Mouse (Mus musculus) thymus, postnatal 0 days (tissue): ENCODE data around the gene Fbxw26. TPM values are rescaled to one million over a fixed set of nuclear protein-coding genes. Genes with fewer than 3 reads are reported as not detected.
"Not testable (repeated sequence)": the region's sequence is repeated elsewhere in the genome, so short reads cannot be mapped to it uniquely, and the experiment has no call there.

Source experiments
- DNase-seq: peaks from one replicate; pipeline ENCODE4 v3.0.0-alpha.2; 2015; ENCODE audit warnings: low spot score
- polyA plus RNA-seq: library from polyadenylated mRNA; unstranded; fragments of >200 nt; fragmentation: Nextera tagmentation; extraction: Ambion mirVana; gene quantifications from 2 replicates; pipeline ENCODE4 v1.2.1, GENCODE M21; 2015

Gene Fbxw26
- polyA plus RNA-seq, result not detected in 2 replicates

GRCm38 (mm10) chr9:109745989-109746388 is at the start of gene Fbxw26:
Fbxw26 (minus strand) TSS chr9:109746089.
- not testable (repeated sequence) for DNase-seq

- no peak for DNase-seq
Observed at GRCm38 (mm10) chr9:109795221-109795620, 49.3 kb upstream of the Fbxw26 start.

GRCm38 (mm10) chr9:109790570-109790969 is 44.7 kb upstream of the Fbxw26 start, which contains the start of gene Fbxw27:
Fbxw27 (minus strand) TSS chr9:109790670.
- not testable (repeated sequence) for DNase-seq

GRCm38 (mm10) chr9:109766841-109767240 is 21.0 kb upstream of the Fbxw26 start:
- DNase-seq, result not testable (repeated sequence)

GRCm38 (mm10) chr9:109702600-109702999 is 43.3 kb downstream of the Fbxw26 start, which contains the start of gene Fbxw18:
Fbxw18 (minus strand) TSS chr9:109702700.
- DNase-seq, result not testable (repeated sequence)

- DNase-seq, result peak; percentile 15
Observed at GRCm38 (mm10) chr9:109685299-109685698, 60.6 kb downstream of the Fbxw26 start.

Other genes starting within 250 kb of the Fbxw26 start
- not detected in 2 replicates for gene Fbxw15, start 177.8 kb downstream of the Fbxw26 start, polyA plus RNA-seq
- 0.08 TPM in 1 of 2 replicates, not detected in the other for gene Fbxw24, start 120.0 kb downstream of the Fbxw26 start, polyA plus RNA-seq
- not detected in 2 replicates for gene Fbxw25, start 81.4 kb downstream of the Fbxw26 start, polyA plus RNA-seq
- not detected in 2 replicates for gene Fbxw18, start 43.4 kb downstream of the Fbxw26 start, polyA plus RNA-seq
- not detected in 2 replicates for gene Fbxw27, start 44.6 kb upstream of the Fbxw26 start, polyA plus RNA-seq
- gene Spink8, start 66.2 kb upstream of the Fbxw26 start, polyA plus RNA-seq, result 0.81 TPM in 1 of 2 replicates, not detected in the other
- 40.9 and 43.0 TPM in 2 replicates for gene Nme6, start 86.7 kb upstream of the Fbxw26 start, polyA plus RNA-seq
- 2.5 and 5.1 TPM in 2 replicates for gene Camp, start 103.5 kb upstream of the Fbxw26 start, polyA plus RNA-seq
- gene Cdc25a, start 129.5 kb upstream of the Fbxw26 start, polyA plus RNA-seq, result 27.7 and 30.8 TPM in 2 replicates
- 69.9 and 71.6 TPM in 2 replicates for gene Map4, start 185.4 kb upstream of the Fbxw26 start, polyA plus RNA-seq